Mouse (Mus musculus): ENCODE results near the gene Trim11.

GRCm38 (mm10) chr11:58947306-58947705 lies 30.6 kb upstream of the Trim11 start:
- TF ChIP-seq CTCF (IDR thresholded peaks at IDR 0.05) (no peak), POLR2A (IDR thresholded peaks at IDR 0.05; ENCODE audit: insufficient read depth, low read depth, low read length) (no peak), EP300 (IDR thresholded peaks at IDR 0.05; ENCODE audit: insufficient read depth, low read depth, low read length) (no peak)

Measured in heart, adult 2 months (tissue).